Mouse (Mus musculus) megakaryocyte, adult 5-6 weeks (primary cell): ENCODE results near the gene Rimbp2. TPM values are rescaled to one million over a fixed set of nuclear protein-coding genes. Genes with fewer than 3 reads are reported as not detected.

Source experiments
- ATAC-seq: 2 replicates; pipeline ENCODE4 v1.8.0; 2016; ENCODE audit warnings: mild to moderate bottlenecking, inconsistent platforms; ENCODE audit not compliant: poor library complexity, severe bottlenecking
- total RNA-seq, 2 experiments: library from RNA; stranded (forward) in 1 of 2; stranded (reverse) in 1 of 2; fragments of 153-499, 151-499 nt in 1 of 2; fragments of 221-1000, 200-1000 nt in 1 of 2; gene quantifications; 2 replicates each; pipeline versions ENCODE4 v1.2.3 to v1.2.4; 2015 to 2017

The Rimbp2 gene
- total RNA-seq, 2 experiments from 2014 or later: not detected

GRCm38 (mm10) chr5:128935359-128935899 lies 17.9 kb downstream of the Rimbp2 start:
- no peak for ATAC-seq

DNA sequence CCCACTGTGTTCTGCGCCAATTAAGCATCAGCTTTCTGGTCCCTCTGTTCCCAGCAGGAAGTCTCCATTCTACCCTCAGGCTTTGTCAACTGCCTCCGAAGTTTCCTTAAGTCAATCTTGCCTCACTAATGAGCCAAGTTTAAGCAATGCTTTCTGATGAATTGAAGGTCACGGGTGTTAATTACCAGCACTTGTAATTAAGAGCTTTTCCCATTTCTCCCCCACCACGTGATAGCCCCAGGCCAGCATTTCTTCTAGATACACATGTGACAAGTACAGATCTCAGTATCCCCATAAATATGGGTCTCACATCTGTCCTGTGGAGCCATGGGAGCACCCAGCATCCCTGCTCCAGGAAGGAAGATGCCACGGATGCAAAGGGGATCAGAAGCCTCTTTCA lies 20.5 kb downstream of the Rimbp2 start:
- ATAC-seq: no peak

- no peak for ATAC-seq
Measured at GRCm38 (mm10) chr5:128925073-128925472, 28.2 kb downstream of the Rimbp2 start.

- no peak for ATAC-seq
Measured at GRCm38 (mm10) chr5:128920112-128920511, 33.2 kb downstream of the Rimbp2 start.

DNA sequence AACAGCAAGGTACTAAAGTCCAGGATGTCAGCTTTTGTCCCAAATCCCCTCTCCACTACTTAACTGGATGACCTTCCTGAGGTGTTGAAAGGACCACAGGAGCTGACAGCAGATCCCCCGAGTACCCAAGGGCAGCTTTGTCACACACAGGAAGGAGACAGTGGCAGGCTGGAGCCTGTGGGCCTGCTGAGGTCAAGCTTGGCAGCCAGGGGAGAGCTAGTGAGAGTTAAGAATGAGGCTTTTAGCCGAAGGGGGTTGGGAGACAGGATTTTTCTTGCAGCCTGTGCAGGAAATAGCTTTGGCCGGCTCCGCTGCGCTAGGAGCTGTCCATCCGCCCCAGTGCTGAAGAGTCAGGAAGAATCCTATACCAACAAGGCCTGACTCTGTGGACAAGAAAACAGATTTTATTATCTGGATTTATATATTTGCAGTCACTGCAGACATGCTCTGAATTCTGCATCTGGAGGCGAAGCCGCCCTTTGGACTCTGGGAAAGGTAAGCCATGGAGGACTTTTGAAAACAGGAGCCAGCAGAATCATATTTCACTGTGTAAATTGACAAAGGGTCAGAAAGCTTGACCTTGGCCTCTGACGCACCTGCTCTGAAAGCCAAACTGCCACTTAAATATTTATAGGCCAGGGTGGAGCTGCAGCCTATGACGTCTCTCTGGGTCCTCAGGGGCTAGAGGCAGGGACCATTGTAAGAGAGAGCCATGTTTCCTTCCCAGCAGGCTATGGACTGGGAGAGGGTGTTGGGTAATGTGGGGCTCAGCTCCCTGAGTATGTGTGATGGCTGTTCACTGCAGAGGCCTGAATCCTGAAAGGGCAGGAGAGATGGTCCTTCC lies 35.9 kb downstream of the Rimbp2 start:
- no peak for ATAC-seq

- ATAC-seq: no peak
Measured at GRCm38 (mm10) chr5:128913820-128914219, 39.5 kb downstream of the Rimbp2 start.

GRCm38 (mm10) chr5:128912374-128912773 lies 40.9 kb downstream of the Rimbp2 start:
- no peak for ATAC-seq

DNA sequence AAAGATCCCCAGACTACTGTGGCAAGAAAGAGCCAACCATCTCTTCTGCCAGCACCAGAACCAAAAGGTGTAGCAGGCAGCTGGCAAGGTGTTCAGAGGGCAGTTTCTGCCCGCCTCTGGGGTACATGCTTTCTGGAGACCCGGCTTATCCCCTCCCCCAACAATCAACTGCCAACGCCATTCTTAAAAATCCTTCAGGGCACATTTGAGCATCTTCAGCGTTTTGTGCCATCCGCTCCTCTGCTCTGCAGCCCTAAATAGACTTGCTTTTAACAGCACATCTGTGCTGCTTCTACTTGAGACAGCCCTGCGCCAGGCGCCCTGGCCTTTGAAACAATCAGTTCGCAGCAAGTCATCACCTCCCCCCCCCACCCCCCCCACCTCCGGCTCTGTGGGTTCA lies 41.7 kb downstream of the Rimbp2 start:
- ATAC-seq: no peak

- no peak for ATAC-seq
Measured at GRCm38 (mm10) chr5:128904113-128904512, 49.2 kb downstream of the Rimbp2 start.

DNA sequence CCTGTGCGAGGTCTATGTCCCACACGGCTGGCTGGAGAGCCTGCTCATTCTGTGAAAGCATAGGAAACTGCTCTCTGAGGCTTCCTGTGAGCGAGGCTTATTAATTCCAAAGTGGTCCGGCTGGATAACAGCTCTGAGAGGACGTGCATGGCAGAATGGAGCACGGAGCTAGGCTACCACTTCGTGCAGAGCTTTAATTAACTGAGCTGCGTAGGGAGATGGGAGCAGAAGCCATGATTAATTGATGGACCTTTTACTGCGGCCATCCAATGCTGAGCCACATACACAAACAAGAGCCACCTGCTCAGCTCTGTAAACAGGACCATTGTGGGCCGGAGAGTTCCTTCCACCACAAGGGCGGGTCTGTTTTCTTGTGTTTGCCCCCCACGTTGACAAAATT lies 50.2 kb downstream of the Rimbp2 start:
- no peak for ATAC-seq

DNA sequence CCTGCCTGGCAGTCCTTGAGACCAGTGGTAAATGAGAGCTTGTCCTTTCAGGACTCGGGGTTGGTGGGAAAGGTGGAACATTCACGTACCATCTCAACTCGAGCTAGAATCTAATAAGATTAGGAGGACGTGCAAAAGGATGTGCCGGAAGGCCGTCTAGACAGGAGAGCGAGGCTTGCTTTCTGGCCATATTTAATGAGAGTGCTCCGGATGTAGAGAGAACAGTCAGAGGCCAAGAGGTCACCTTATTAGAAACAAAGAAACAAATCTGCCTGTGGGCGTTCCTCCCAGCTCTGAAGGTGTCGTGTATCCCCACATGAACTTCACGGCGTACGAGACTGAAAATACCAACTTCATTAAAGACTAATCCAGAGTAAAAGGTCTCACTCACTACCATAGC lies 53.3 kb downstream of the Rimbp2 start:
- ATAC-seq: no peak

GRCm38 (mm10) chr5:128894921-128895320 lies 58.4 kb downstream of the Rimbp2 start:
- ATAC-seq: no peak

GRCm38 (mm10) chr5:128887546-128887945 lies 65.7 kb downstream of the Rimbp2 start:
- ATAC-seq: no peak

DNA sequence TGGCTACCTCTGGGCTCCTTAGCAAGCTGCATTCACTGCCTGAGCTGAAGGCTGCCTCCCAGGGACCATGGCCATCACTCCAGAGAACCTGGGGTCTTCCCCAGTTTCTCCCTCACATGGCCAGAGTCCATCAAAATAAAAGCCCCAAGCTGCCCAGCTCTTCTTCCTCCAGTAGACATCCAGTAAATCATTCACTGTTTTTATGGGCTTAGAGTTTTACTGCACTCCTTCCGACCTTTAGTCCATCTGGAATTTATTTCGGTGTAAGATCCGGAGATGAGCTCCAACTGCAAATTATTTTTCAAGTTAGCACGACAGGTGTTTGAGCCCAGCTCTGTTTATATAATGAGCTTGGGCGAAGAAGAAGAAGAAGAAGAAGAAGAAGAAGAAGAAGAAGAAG lies 69.0 kb downstream of the Rimbp2 start:
- ATAC-seq: no peak

GRCm38 (mm10) chr5:128879092-128879491 lies 74.2 kb downstream of the Rimbp2 start:
- no peak for ATAC-seq

GRCm38 (mm10) chr5:128877425-128878035 lies 75.8 kb downstream of the Rimbp2 start:
- ATAC-seq: no peak

- ATAC-seq: no peak
Measured at GRCm38 (mm10) chr5:128871706-128872105, 81.6 kb downstream of the Rimbp2 start.

DNA sequence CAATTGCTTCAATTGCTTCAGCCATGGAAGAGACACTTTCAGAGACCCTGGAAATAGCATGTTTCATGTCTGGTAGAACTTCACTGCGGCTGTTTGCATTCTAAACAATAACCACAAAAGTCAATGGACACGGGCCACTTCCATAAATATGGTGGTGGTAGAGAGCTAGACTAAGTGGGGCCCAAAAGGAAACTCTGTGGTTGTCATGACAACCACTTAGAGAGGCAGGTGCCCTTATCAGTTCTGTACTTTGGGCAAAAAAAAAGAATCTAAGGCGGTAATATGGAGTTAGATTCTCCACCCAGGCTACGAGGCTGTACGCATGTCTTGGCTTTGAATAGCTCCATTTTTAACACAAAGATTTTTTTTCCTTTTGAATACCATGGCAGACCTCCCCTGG lies 86.5 kb downstream of the Rimbp2 start:
- no peak for ATAC-seq

DNA sequence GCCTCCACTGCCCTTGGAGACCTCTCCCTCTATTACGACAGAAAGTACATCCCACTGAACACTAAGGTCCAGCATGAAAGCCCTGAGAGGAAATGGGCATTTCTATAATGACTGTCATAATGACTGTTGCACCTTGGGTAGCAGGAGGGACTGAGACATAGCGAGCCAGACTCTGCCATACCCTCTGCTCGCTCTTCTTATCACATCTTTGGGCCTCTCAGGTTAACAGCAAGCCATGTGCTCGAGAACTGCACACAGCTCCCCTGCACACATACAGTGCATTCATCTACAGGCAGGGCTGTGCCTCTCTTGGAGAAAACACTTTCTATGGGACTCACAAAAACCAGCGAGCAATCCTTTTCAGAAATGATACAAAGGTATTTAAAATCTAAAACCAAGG lies 87.0 kb downstream of the Rimbp2 start:
- ATAC-seq: no peak

- ATAC-seq: no peak
Measured at GRCm38 (mm10) chr5:128863497-128863896, 89.8 kb downstream of the Rimbp2 start.

GRCm38 (mm10) chr5:128860907-128861306 lies 92.4 kb downstream of the Rimbp2 start:
- ATAC-seq: no peak

GRCm38 (mm10) chr5:128852791-128853190 lies 100.5 kb downstream of the Rimbp2 start:
- no peak for ATAC-seq
